Mouse (Mus musculus) adrenal gland, postnatal 25 days (tissue): ENCODE measurements around the gene Cnot6. TPM values are rescaled to one million over a fixed set of nuclear protein-coding genes. Genes with fewer than 3 reads are reported as not detected.

Experiments used
- DNase-seq: peaks from one replicate; pipeline ENCODE4 v3.0.0; 2021; ENCODE audit warnings: mixed read lengths
- total RNA-seq: library from RNA; stranded (reverse); gene quantifications from 2 replicates; pipeline ENCODE4 v1.2.3, GENCODE M21; 2021

Gene Cnot6
- total RNA-seq, 1 experiment from 2014 or later = 58.6 TPM

GRCm38 (mm10) chr11:49654651-49655050 is 57.9 kb downstream of the Cnot6 start:
- DNase-seq = no peak

GRCm38 (mm10) chr11:49653079-49653408 is 59.5 kb downstream of the Cnot6 start:
- DNase-seq = no peak

- DNase-seq = peak; percentile 86
These were observed 60.0 kb downstream of the Cnot6 start for GRCm38 (mm10) chr11:49652401-49653078.

GRCm38 (mm10) chr11:49651762-49652322 is 60.7 kb downstream of the Cnot6 start:
- no peak for DNase-seq

- no peak for DNase-seq
These were observed 61.3 kb downstream of the Cnot6 start for GRCm38 (mm10) chr11:49650994-49651761.

- no peak for DNase-seq
These were observed 62.2 kb downstream of the Cnot6 start for GRCm38 (mm10) chr11:49650113-49650993.

- no peak for DNase-seq
These were observed 66.8 kb downstream of the Cnot6 start for GRCm38 (mm10) chr11:49645677-49646076.

GRCm38 (mm10) chr11:49636449-49636848 is 76.1 kb downstream of the Cnot6 start:
- no peak for DNase-seq

- no peak for DNase-seq
These were observed 76.9 kb downstream of the Cnot6 start for GRCm38 (mm10) chr11:49635671-49636070.

GRCm38 (mm10) chr11:49634101-49634500 is 78.4 kb downstream of the Cnot6 start:
- no peak for DNase-seq

- peak; percentile 31 for DNase-seq
These were observed 80.3 kb downstream of the Cnot6 start for GRCm38 (mm10) chr11:49632256-49632655.

GRCm38 (mm10) chr11:49631154-49631553 is 81.4 kb downstream of the Cnot6 start:
- peak; percentile 24 for DNase-seq

GRCm38 (mm10) chr11:49626748-49627147 is 85.8 kb downstream of the Cnot6 start:
- no peak for DNase-seq

- DNase-seq = no peak
These were observed 86.7 kb downstream of the Cnot6 start for GRCm38 (mm10) chr11:49625863-49626262.

- no peak for DNase-seq
These were observed 88.4 kb downstream of the Cnot6 start for GRCm38 (mm10) chr11:49624156-49624555.

GRCm38 (mm10) chr11:49621953-49622352 is 90.6 kb downstream of the Cnot6 start:
- no peak for DNase-seq

Other genes with a start within 250 kb of the Cnot6 start
- gene Olfr1386, start 247.7 kb downstream of the Cnot6 start, total RNA-seq = not detected in 2 replicates
- gene Olfr1385, start 223.7 kb downstream of the Cnot6 start, total RNA-seq = not detected in 2 replicates
- gene Olfr1384, start 206.0 kb downstream of the Cnot6 start, total RNA-seq = not detected in 2 replicates
- gene Olfr1383, start 193.1 kb downstream of the Cnot6 start, total RNA-seq = 1.9 TPM in 1 of 2 replicates, not detected in the other
- not detected in 2 replicates for gene Olfr1382, start 184.5 kb downstream of the Cnot6 start, total RNA-seq
- not detected in 2 replicates for gene Olfr1381, start 169.3 kb downstream of the Cnot6 start, total RNA-seq
- gene Olfr1380, start 155.8 kb downstream of the Cnot6 start, total RNA-seq = not detected in 2 replicates
- gene Flt4, start 103.5 kb downstream of the Cnot6 start, total RNA-seq = 15.3 and 20.1 TPM in 2 replicates
- not detected in 2 replicates for gene Scgb3a1, start 49.1 kb downstream of the Cnot6 start, total RNA-seq
- 2.8 and 2.9 TPM in 2 replicates for gene Gfpt2, start 81.5 kb upstream of the Cnot6 start, total RNA-seq
- 65.6 and 76.5 TPM in 2 replicates for gene Mapk9, start 134.0 kb upstream of the Cnot6 start, total RNA-seq
- gene Rasgef1c, start 189.1 kb upstream of the Cnot6 start, total RNA-seq = 0.49 TPM in 1 of 2 replicates, not detected in the other